Mouse (Mus musculus) testis, postnatal 10 days (tissue): Measurements from ENCODE around the gene Gucy1b2.

Source experiments
- DNase-seq: peaks from one replicate; pipeline ENCODE4 v3.0.0; 2021; ENCODE audit warnings: low spot score

Gucy1b2 gene

DNA sequence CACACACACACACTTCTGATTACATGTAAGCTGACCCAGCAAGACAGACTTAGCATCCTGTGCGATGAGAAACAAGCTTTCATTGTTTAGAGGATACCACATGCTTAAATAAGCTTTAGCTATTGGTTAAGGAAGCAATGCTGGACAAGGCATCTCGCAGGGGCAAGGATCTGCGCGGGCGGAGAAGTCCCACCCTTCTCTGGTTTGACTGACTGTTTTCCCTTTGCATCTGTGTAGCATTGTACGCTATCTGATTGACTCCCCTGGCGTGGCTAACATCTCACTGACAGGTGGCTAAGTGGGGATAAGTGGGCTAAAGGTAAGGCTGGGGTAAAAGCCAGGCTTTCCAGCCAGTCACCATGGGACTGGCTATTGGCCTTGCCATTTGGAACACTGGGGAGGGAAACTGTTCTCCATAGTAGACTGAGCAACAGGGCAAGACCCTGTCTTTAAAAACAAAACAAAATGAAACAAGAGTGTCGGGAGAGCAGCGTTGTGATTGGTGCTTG is at the start of gene Gucy1b2:
Gene Gucy1b2 (minus strand): TSS at position 51 of the 509 bp plus-strand sequence.
- DNase-seq: no peak

DNA sequence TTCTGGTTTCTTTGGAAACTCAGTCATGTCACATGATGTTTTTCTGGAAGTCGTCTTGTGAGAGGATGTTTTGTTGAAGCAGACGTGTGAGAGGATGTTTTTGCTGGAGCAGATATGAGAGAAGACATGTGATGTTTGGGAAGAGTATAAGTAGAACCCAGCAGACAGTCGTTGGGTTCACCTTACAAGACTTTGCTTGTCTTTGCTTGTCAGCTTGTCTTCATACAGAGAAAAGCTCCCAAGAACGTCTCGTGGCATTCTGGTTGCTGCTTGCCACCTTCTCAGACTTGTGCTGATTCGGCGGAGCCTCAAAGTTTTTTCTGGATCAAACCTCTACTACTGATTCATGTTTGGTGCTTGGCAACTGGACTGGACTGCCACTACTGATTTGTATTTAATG is 41.3 kb upstream of the Gucy1b2 start:
- no peak for DNase-seq

DNA sequence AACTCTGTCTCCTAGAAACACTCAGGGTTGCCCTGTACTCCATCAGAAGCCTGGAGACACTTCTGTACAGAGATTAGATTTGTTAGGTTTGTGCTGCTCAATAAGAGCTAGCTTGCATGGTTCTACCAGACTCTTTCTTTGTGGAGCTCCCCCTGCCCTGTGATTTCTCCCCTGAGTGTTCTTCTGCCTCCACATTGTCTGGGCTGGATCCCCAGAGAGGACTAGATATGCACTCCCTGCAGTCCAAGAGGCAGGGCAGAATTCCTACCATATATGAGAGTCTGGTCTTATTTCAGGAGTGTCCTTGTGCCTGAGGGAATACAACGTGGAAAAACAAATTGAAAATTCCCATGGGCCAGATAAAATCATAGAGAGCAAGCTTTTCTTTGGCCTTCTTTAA is 40.4 kb upstream of the Gucy1b2 start:
- no peak for DNase-seq

DNA sequence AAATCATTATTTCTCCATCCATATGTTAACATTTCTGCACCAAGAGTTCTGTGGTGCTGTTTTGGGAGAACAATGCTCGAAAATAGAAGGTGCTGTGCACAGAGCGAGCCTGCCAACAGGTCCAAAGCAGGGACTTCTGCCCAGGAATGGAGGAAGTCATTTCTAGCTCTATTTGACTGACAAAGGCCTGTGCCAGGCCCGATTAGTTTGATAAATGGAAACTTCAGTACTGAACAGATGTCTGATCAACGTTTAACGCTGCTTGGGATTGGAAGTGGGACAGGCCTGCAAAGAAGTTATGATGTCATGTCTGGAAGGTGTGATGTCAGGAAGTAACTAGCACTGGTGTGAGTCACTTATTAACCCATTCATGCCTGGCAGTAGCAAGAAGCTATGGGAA is 37.4 kb upstream of the Gucy1b2 start:
- no peak for DNase-seq

DNA sequence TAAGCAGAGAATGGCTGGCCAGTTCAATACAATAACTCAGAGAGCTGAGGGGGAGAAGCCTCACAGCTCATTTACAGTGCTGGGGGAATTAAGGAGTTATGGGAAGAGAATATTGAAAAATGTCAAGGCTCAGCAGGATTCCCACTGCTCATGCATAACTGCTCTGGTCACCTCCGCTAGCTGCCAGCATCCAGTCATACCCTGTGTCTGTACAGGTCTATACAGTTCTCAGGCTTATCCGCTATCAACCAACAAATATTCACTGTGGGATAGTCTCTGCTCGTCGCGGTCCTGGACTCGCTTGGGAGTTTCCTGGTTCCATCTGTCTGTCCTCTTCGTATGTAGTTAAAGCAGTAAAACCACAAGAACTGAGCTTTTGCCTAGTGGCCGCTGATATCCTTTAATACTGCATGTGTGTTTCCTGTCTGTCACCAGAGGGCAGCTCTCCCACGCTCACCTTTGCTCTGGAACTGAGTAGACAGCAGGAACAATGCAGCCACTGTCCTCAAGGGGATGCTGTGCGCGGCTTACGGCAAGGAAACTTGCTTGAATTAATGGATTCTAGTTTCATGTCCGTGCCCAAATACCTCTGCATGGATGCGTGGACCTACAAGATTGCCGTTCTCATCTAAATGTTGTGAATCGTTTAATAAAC is 36.2 kb upstream of the Gucy1b2 start:
- DNase-seq: peak; percentile 86

DNA sequence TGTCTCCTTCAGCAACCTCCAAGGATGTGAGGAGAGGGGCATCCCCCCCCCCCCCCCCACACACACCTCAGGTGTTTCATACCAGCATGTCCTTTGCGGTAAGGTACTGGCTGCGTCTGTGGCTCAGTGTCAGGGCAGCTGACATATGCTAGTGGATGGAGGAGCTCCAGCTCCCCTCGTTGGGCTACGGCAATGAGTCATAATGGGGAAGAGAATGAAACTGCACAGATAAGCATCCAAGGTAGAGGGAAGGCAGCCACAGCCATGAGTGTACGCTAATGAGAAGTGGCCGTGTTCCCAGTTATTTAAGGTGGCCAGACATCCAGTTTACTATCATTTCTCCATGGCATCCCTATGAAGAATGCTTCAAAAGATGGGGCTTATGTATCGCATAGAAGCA is 32.2 kb upstream of the Gucy1b2 start:
- DNase-seq: no peak

DNA sequence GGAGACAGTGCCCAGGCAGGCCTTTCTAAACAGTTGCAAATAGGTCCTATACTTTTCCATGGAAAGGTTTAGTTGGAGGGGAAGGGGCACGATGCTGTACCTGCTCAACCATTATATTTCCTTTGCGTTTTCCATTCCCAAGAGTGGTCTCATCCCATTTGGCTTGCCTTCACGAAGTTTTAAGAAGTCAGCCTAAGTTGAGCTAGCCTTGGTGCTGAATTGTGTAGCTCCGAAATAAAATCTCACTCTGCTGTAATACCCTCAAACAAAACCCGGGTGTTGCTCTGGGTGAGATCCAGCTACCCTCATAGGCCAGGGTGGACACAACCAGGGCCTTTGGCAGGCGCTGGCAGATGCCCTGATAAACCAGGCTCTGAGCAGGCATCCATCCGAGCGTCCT is 25.3 kb upstream of the Gucy1b2 start:
- DNase-seq: no peak

DNA sequence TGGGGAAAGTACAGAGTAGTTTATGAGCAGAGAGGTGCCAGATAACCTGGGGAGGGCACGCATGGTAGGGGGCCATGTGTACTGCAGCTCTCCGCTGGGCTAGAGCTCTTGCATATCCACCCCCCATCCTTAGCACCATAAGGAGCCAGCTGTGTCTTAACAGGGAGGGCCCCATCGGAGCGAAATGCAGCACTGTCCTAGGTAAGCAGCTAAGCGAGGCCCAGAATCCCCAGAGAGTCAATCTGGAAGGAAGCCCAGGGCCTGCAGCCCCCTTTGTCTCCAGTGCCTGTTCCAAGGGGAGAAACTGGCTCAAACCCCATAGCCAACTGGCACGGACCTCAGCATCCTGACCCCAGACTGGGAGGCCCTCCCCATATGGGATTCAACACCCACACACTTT is 23.3 kb upstream of the Gucy1b2 start:
- no peak for DNase-seq

DNA sequence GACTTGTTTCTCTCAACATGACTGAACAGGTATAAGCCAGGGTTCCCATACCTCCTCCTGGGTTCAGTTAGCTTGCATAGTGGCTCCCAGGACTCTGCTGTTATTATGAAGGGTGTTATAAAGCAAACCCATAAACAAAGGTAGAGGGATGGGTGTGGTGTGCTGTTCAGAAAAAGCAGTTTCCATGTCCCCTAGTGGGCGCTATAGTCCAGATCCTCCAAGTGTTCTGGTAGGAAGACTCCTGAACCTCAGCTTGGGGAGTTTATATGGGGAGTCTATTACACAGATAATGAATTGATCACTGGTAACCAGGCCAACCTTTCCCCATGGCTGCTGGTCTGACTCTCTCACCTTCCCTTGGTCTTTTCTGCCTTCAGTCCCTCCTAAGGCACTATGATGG is 18.4 kb upstream of the Gucy1b2 start:
- DNase-seq: no peak

DNA sequence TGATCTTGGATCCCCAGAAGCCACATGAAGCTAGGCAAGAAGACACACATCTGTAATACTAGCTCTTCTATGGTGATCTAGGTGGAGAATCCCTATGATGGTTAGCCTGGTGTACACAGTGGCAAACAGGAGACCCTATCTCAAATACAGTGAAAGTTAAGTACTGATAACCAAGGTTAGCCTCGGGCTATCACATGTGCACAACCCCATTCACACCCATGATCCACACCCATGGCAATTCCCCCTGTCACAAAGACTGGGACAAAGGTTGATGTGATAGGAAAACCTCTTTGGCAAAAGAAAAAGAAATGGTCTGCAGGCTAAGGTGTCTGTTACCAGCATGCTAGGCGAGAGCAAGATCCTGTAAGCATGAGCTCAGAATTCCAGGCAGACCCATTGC is 16.0 kb upstream of the Gucy1b2 start:
- DNase-seq: no peak

DNA sequence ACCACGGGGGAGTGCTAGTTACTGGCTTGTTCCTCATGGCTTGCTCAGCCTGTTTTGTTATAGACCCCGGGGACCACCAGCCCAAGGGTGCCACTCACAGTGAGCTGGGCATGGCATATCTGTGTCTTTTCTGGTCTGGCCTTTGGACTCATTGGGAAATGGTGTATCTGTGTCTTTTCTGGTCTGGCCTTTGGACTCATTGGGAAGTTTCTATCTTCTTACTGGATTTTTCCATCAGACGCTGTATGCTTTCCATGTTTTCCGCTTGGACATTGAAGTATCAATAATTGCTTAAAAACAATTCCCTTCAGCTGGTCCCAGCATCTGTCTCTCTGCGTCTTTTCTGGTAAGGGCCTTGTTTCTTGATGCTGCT is 12.7 kb upstream of the Gucy1b2 start:
- DNase-seq: no peak

DNA sequence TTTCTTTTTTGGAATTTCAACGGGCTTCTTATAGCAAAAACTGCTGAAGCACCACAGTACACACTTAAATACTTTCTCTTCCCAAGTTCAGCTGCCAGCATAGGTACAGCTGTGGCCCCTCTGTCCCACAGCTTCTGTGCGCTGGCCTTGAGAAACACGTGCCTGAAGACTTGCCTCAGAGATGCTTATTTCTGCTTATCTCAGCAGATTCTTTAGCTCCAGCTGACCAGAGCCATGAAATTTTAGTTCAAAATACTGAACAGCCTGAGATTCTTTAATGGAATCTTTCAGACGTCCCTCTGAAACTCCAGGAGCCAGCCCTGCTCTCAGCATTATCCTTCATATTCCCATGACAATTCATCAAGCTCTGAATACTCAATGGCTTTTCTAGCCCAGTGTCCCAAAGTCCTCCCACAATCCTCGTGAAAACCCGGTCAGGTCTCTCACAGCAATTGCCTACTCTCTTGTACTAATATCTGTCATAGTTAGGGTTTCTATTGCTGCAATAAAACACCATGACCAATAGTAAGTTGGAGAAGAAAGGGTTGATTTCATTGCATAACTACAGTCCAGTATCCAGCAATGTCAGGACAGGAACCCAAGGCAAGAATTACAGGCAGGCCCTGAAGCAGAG is 12.1 kb upstream of the Gucy1b2 start:
- DNase-seq: no peak

DNA sequence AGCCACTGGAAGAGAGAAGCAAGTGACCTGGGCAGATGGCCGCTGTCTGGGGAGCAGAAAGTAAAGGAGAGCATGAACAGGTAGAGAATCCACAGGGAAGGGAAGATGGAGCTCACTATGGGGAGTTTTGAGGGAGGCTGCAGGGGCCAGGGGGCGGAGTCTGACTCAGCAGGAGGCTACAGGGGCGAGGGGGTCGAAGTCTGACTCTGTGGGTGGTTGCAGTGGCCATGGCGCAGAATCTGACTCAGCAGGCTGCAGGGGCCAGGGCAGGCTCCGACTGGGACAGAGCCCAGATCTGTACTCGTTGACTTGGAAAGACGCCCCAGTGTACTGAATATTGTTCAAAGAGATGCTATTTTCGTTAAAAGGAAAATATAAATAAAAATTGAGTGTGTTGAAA is 8.9 kb upstream of the Gucy1b2 start:
- DNase-seq: peak; percentile 52

DNA sequence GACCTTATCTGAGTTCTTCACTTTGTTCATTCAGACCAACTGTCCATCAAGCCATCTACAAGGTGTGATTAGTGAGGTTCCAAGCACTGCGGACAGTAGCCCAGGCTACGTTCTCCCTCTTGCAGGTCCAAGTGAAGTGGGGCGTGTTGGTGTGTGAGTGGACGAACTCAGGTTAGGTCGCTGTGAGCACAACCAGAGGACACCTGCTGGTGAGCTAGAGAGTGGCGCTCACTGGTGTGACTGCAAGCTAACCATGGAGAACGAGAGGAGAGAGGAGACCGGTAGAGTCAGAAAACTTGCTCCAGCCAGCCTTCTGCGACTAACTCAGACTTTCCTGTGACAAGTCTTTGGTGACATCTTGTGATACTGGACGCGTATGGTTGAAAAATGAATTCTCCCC is 3.5 kb upstream of the Gucy1b2 start:
- DNase-seq: no peak

DNA sequence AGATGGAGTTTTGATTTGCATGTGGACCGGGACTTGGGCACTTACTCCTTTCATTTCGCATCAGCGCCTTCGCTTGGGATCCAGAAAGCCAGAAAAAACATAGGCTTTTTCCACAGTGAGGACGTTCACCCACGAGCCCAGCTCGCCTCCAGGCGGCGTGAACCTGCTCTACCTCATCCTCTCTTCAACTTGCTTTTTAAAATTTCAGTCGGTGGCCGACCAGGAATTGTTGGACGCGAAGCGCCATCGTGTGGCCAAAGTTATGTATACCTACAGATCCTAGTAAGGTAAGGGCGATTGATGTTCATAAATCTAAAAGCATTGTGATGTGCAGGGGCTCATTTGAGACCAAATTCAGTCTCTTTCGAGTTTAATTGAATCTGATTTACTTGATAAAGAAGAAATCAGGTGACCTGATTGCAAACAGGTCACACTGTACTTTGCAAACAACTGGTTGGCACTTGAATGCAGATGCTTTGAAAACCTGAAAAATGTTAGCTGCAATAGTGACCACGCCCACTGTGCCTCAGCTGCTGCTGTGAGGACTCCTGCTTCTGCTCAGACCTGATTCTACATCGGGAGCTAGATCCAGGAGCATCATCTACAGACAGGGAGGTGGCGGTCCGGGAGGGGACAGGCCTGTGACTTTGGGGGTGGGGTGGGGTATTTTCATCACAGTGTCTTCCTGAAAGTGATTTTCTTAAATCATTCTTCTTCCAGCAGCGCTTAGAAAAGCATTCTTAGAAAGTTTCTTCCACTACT is 1.5 kb upstream of the Gucy1b2 start:
- peak; percentile 95 for DNase-seq

DNA sequence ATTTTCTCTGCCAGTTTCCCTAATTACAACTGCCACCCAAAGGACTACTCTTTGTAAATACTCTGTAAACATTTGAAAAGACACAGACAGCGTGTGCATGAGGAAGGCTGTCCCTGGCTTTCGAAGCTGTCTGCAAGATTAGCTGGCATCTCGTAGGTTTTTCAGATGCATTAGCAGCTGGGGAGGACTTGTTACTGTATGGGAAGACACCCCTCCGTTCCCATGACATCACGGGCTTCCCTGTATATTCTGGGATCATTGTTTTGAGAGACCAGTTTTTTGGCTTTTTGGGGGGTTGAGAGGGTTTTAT is 564 bp downstream of the Gucy1b2 start:
- no peak for DNase-seq

DNA sequence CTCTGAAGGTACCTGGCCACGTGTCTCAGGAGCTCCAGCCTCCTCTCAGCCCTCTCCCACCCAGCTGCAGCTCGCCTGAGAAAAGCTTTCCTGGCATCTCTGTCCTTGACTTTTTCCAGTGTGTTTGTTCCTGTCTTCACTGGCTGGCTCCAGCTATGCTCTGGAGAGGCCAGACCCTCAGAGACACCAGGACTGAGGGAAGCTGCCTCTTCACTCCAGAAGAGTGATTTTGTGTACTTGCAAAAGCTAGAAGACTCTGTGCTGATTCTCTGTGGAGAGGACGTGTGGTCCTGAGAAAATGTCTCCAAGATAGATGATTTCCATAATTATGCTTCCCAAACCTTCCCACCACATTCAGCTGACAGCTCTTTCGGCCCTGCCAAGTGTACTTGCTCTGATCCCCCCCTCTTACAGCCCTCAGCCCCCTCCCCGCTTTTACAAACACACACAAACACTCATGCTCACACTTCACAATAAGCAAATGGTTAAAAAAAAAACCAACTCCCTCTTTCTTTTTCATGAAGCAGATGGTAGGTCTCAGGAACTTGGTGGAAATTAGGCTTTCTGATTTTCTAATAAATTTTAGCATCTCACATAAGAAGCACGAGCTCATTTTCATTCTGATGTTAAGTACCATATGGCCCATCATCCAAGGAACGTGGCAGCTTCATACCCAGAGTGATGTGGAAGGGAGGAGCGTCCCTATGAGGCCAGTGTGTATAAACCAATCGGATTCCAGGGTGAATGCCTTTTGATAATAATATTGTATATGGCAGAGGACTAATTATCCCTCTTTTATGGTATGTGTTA is 1.1 kb downstream of the Gucy1b2 start:
- no peak for DNase-seq

DNA sequence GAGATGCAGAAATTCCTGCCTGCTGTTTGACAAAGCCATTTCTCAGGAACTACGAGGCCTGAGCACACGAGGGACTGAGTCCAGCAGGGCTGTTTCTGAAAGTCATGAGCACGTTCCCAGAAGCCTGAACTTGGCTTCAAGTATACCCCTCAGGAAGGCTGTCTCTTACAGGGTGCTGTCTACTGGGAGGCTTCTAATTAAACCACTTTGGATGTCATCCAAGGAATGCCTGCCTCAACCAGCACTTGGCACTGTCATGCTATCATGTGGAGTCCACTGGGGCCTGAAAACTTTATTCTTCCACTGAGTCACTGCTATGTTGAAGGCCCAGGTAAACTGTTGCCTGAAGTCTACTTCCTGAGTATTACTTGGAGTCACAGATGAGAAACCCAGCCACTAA is 2.0 kb downstream of the Gucy1b2 start:
- no peak for DNase-seq

DNA sequence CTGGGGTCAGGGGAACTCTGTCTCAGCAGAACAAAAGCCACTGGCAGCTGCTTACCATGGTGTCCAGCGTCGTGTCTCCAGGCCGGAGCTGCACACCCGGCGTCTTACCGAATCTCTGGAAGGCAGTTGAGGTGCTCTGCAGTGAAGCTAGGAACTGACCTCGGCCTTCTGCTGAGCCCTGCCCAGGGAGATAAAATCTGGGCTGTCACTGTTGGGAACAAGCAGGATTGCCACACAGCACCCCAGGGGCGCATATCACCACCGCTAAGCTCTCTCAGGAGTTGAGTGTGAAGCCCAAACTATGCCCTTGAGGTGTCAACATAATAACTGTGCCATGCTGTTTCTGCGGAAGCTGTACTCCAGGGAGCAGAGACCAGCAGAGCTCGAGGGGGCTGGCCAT is 2.8 kb downstream of the Gucy1b2 start:
- DNase-seq: no peak

DNA sequence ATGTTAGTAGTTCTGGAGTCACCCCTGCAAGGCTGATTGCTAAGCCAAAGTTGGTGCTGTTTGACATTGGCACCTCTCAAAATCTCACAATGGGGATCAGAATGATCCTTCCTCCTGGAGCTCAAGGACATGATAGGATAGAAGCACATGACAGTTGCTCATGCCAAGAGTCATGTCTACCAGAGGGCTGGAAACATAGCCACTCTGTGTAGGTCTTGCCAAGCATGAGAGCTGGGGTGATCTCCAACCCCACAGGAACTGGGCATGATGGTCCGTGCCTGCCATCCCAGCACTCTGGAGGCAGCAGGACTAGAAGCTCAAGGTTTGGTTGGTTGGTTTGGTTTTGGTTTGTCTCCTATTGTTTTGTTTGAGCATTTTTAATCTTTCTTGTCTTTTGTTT is 5.4 kb downstream of the Gucy1b2 start:
- no peak for DNase-seq

DNA sequence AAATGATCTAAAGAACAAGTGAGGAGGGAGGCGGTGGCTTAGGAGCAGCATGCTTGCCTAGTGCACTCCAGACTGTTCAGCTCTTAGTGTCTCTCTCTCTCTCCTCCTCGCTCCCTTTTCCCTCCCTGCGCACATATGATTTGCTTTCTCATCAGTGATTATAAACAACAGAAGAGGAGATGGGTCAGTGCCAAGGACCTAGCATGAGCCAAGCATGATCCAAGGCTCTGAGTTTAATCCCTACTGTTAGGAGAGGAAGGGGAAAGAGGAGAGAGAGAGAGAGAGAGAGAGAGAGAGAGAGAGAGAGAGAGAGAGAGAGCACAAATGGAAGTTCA is 8.9 kb downstream of the Gucy1b2 start:
- DNase-seq: no peak

DNA sequence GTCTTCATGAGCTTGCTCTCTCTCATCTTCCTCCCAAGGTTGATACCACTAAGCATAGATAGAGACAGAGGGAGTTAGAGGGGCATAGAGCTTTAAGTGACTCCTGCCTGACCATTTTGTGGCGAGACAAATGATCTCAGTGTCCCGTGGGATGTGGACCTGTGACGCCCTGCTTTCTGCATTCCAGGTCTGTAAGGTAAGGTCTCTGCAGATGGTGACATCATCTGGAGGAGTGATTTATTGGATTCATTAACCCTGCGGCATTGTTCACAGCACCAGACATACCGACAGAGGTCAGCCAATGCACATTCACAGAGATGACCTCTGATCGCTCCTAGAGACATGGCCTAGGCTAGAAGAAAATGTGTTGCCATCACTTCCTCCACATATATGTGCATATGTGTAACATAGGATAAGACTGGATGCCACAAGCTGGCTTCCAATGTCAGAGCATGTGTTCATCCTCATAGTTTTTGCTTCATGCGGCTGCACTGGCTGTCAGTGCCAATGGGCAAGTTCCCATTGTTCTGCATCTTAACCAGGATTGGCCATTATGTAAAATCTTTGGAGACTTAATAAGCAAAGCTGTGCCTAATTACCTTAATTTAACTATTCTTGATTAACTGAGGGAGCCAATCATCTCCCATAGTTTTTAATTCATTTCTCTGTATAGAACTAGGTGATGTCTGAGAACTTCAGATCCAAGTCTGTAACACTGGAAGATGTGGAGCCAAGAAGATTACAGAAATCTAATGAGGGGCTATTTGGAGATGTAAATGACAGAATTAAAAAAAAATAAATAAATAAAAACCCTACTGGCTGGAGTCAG is 9.5 kb downstream of the Gucy1b2 start:
- no peak for DNase-seq
